Mouse (Mus musculus) embryonic facial prominence, embryonic 15.5 days (tissue): ENCODE measurements around the gene Gnb5. TPM values are rescaled to one million over a fixed set of nuclear protein-coding genes. Genes with fewer than 3 reads are reported as not detected.
"Not testable (repeated sequence)": the region's sequence is repeated elsewhere in the genome, so short reads cannot be mapped to it uniquely, and the experiment has no call there.

Source experiments
- ATAC-seq: fragments of 200-750 bp; cut with Nextera tagmentation; 2 replicates; pipeline ENCODE4 v1.8.0; 2017; ENCODE audit warnings: low read depth, moderate TSS enrichment; ENCODE audit not compliant: insufficient number of reproducible peaks, low FRiP score, low TSS enrichment
- H3K27ac ChIP-seq: fragments of 300-500 bp; sonication (generic); replicated peaks from 2 replicates; pipeline ENCODE4 v1.5.1; 2015; ENCODE audit warnings: mild to moderate bottlenecking, inconsistent platforms
- H3K27me3 ChIP-seq: fragments of 300-500 bp; sonication (generic); 2 replicates; pipeline ENCODE4 v1.6.1; 2015; ENCODE audit warnings: inconsistent platforms
- H3K36me3 ChIP-seq: fragments of 300-500 bp; sonication (generic); 2 replicates; pipeline ENCODE4 v1.6.1; 2015; ENCODE audit warnings: mild to moderate bottlenecking, inconsistent platforms
- H3K4me1 ChIP-seq: fragments of 300-500 bp; sonication (generic); 2 replicates; pipeline ENCODE4 v1.6.1; 2015; ENCODE audit warnings: inconsistent platforms
- H3K4me2 ChIP-seq: fragments of 300-500 bp; sonication (generic); replicated peaks from 2 replicates; pipeline ENCODE4 v1.6.1; 2015; ENCODE audit warnings: mild to moderate bottlenecking, inconsistent platforms
- H3K4me3 ChIP-seq: fragments of 300-500 bp; sonication (generic); replicated peaks from 2 replicates; pipeline ENCODE4 v1.5.1; 2015; ENCODE audit warnings: mild to moderate bottlenecking, inconsistent platforms
- H3K9ac ChIP-seq: fragments of 300-500 bp; sonication (generic); 2 replicates; pipeline ENCODE4 v1.6.1; 2015; ENCODE audit warnings: inconsistent platforms
- H3K9me3 ChIP-seq: fragments of 300-500 bp; sonication (generic); replicated peaks from 2 replicates; pipeline ENCODE4 v1.6.1; 2016; ENCODE audit warnings: inconsistent platforms
- WGBS: fragments of 180-500 bp; shearing (Covaris S2); methylation state at CpG from one replicate; pipeline ENCODE4 v1.1.7; 2015; 5-methylcytosine and 5-hydroxymethylcytosine counted together
- polyA plus RNA-seq: library from polyadenylated mRNA; unstranded; fragments of >200 nt; fragmentation: Nextera tagmentation; extraction: Ambion mirVana; gene quantifications from 2 replicates; pipeline ENCODE4 v1.2.1, GENCODE M21; 2015

The Gnb5 gene
- polyA plus RNA-seq, 1 experiment from 2014 or later: 28.6 TPM

DNA sequence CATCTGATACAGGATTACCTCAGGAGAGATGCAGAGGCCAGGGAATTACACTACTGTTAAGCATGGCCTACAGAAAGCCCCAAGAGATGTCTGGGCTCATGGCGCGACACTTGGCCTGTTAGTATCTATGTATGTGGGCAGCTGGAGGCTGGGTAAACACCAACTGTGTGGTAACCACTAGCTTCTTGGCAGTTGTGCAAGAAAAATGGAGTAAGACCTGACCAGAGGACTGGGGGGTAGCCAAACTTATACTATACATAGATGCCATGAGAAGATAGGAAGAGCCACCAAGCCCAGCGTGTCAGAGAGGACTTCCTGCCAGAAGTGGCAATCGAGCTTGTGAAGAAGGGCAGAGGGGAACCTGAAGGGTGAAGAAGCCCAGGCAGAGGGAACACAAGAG is 56.1 kb downstream of the Gnb5 start:
- no peak overlapping the region for H3K27ac ChIP-seq
- H3K4me3 ChIP-seq: no peak overlapping the region
- H3K4me1 ChIP-seq: no peaks in the 10 kb centered on the region
- no peaks in the 10 kb centered on the region for H3K9me3 ChIP-seq
- H3K4me2 ChIP-seq: no peak overlapping the region
- no peak for ATAC-seq
- no peaks in the 10 kb centered on the region for H3K27me3 ChIP-seq
- 77% methylated on average over 4 of the region's 4 CpGs for WGBS
- H3K9ac ChIP-seq: no peak overlapping the region
- no peaks in the 10 kb centered on the region for H3K36me3 ChIP-seq

DNA sequence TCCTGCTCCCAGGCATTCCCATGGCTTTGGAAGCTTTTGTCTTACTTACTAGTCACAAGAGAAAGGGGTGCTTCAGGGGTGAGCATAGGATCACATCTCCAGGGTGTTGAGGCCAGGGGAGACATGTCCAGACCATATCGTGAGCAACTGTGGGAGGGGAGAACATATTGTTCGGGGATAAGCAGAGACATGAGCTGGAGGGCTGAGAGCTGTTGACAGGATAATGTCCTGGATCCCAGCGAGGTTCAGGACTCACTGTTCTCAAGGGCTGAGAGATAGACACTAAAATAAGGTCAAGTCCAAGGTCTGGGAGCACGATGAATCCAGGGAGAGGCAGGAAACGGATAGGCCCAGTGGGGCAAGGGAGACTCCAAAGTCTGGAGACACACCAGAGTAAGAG is 56.9 kb downstream of the Gnb5 start:
- Histone ChIP-seq H3K9ac (no peak overlapping the region), H3K4me2 (no peak overlapping the region), H3K27me3 (no peaks in the 10 kb centered on the region), H3K27ac (no peak overlapping the region), H3K9me3 (no peaks in the 10 kb centered on the region), H3K36me3 (no peaks in the 10 kb centered on the region), H3K4me1 (no peaks in the 10 kb centered on the region), H3K4me3 (no peak overlapping the region)
- no peak for ATAC-seq
- WGBS: 65% methylated on average over 5 of the region's 5 CpGs

DNA sequence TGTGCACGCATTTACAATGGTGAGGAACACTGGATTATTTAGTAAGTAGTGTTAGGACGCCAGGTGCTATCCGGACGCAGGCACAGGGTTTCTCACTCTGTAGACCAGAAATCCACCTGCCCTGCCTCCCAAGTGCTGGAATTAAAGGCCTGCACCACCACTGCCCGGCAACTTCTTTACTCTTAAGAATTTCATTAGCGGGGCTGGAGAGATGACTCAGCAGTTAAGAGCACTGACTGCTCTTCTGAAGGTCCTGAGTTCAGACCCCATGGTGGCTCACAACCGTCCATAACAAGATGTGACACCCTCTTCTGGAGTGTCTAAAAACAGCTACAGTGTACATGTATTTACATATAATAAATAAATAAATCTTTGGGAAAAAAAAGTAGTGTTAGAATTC is 57.6 kb downstream of the Gnb5 start:
- not testable (repeated sequence) for ATAC-seq, H3K4me2 ChIP-seq, H3K9me3 ChIP-seq, H3K36me3 ChIP-seq, H3K4me3 ChIP-seq, H3K27me3 ChIP-seq, H3K27ac ChIP-seq, H3K4me1 ChIP-seq, H3K9ac ChIP-seq
- WGBS: 67% methylated on average over 7 of the region's 7 CpGs

DNA sequence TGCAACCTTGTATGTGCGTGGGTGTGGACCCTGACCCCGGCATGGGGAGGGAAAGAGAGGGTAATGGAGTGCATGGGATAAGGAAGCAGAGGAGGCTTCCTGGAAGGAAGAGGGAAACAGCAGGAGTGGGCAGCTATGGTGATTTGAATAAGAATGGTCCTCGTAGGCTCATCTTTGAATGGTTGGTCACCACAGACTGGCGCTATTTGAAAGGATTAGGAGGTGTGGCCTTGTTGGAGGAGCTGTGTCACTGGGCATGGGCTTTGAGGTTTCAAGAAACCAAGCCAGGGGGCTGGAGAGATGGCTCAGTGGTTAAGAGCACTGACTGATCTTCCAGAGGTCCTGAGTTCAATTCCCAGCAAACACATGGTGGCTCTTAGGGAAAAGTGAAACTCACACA is 59.1 kb downstream of the Gnb5 start:
- no peaks in the 10 kb centered on the region for H3K27me3 ChIP-seq
- no peak overlapping the region for H3K4me3 ChIP-seq
- WGBS: 83% methylated on average over 4 of the region's 4 CpGs
- H3K4me2 ChIP-seq: no peak overlapping the region
- H3K36me3 ChIP-seq: no peaks in the 10 kb centered on the region
- H3K27ac ChIP-seq: no peak overlapping the region
- no peak for ATAC-seq
- H3K9ac ChIP-seq: no peak overlapping the region
- no peaks in the 10 kb centered on the region for H3K9me3 ChIP-seq
- H3K4me1 ChIP-seq: no peaks in the 10 kb centered on the region

DNA sequence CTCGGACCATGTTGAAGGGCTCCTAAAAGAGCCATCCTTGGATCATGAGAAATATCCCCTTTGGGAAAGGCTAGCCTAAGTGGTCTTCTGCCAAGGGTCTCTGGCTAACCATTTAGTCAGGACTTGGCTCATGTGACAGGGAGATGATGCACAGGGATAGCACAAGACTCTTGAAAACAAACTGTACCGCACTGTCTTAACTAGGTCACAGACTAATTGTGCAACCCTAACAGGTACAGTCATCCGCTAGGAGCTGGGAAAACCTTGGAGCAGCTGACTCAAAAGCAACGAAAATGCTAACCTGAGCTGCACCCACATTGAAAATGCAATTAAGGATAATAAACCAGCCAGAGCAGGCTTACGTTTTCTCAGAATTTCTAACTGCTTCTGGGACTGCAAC is 60.1 kb downstream of the Gnb5 start:
- H3K9ac ChIP-seq: no peak overlapping the region
- H3K4me3 ChIP-seq: no peak overlapping the region
- H3K36me3 ChIP-seq: no peaks in the 10 kb centered on the region
- no peaks in the 10 kb centered on the region for H3K9me3 ChIP-seq
- 59% methylated on average over 5 of the region's 5 CpGs for WGBS
- H3K4me1 ChIP-seq: no peaks in the 10 kb centered on the region
- ATAC-seq: no peak
- no peak overlapping the region for H3K4me2 ChIP-seq
- no peaks in the 10 kb centered on the region for H3K27me3 ChIP-seq
- no peak overlapping the region for H3K27ac ChIP-seq

DNA sequence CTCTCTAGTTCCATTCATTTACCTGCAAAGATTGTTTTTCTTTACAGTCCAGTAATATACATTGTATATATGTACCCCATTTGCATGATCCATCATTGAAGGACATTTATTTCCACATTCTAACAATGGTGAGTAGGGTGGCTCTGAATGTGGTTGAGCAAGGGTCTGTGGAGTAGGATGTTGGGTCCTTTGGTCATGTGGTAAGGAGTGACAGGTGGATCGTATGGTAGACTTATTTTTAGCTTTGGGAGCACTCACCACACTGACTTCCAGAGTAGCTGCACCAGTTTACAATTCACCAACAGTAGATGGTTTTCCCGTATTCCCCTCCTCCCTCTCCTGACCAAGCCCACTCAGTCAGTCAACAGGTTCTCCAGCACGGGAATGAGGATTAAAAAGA is 62.7 kb downstream of the Gnb5 start:
- Histone ChIP-seq H3K4me1 (no peaks in the 10 kb centered on the region), H3K27ac (no peak overlapping the region), H3K4me2 (no peak overlapping the region), H3K9me3 (no peaks in the 10 kb centered on the region), H3K27me3 (no peaks in the 10 kb centered on the region), H3K36me3 (no peaks in the 10 kb centered on the region), H3K4me3 (no peak overlapping the region), H3K9ac (no peak overlapping the region)
- 73% methylated on average over 3 of the region's 3 CpGs for WGBS
- ATAC-seq: no peak

DNA sequence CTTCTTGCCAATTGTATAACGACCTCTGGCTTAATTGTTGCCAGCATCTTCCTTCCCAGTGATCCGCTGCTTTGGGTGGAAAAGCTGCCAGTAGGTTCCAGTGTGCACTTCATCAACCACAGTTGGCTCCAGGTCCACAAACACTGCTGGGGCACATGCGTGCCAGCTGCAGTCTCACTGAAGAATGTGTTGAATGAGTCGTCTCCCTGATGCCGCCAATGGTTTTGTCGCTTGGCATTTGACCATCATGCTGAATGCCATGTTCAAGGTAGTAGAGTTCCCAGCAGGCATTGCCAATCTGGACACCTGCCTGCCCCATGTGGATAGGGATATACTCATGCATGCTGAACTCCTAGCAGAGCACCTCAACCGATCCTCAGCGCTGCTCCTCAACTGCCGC is 69.5 kb downstream of the Gnb5 start:
- no peak for ATAC-seq
- H3K27ac ChIP-seq: no peak overlapping the region
- H3K9me3 ChIP-seq: no peaks in the 10 kb centered on the region
- H3K4me1 ChIP-seq: no peaks in the 10 kb centered on the region
- no peaks in the 10 kb centered on the region for H3K27me3 ChIP-seq
- WGBS: 90% methylated on average over 9 of the region's 9 CpGs
- no peaks in the 10 kb centered on the region for H3K36me3 ChIP-seq
- H3K4me3 ChIP-seq: no peak overlapping the region
- no peak overlapping the region for H3K9ac ChIP-seq
- H3K4me2 ChIP-seq: no peak overlapping the region

DNA sequence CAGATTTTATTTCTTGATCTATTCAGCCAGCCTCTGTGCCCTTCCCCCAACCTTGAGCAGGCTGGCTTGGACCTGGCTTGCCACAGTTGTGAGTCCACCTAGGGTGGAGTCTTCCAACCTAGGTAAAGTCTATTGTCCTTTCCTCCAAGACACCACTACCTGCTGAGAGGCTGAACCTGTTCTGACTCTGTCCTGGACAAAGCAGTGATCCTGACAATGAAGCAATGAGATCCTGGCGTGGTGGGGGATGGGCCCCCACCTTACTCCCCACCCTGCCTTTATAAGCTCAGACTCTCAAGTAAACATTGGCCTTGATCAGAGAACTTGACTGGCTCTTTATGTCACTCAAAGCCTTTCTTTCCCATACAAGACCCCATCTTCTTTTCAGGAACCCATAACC is 70.3 kb downstream of the Gnb5 start:
- 80% methylated on average over 1 of the region's 1 CpGs for WGBS
- Histone ChIP-seq H3K27ac (no peak overlapping the region), H3K27me3 (no peaks in the 10 kb centered on the region), H3K4me2 (no peak overlapping the region), H3K9ac (no peak overlapping the region), H3K9me3 (no peaks in the 10 kb centered on the region), H3K4me3 (no peak overlapping the region), H3K36me3 (no peaks in the 10 kb centered on the region), H3K4me1 (no peaks in the 10 kb centered on the region)
- ATAC-seq: no peak

DNA sequence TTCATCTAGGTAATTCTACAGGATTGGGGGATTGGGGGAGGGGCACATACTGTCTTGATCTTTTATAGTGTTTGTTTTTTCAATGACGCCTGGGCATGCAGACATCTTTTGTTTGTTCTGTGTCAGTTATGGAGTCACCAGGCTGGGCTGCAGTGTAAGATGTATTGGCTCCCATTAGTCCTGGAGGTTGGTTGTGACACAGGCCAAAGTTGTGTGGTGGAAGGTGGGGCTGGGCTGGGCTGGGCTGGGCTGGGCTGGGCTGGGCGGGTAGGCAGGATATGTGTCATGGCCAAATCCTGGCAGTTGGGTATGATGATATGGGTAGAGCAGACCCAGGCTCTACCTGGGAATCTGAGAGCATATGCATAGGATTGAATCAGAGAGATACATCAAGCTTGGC is 72.7 kb downstream of the Gnb5 start:
- no peaks in the 10 kb centered on the region for H3K36me3 ChIP-seq
- no peaks in the 10 kb centered on the region for H3K27me3 ChIP-seq
- 88% methylated on average over 2 of the region's 2 CpGs for WGBS
- H3K9me3 ChIP-seq: no peaks in the 10 kb centered on the region
- H3K4me2 ChIP-seq: no peak overlapping the region
- ATAC-seq: no peak
- H3K4me1 ChIP-seq: no peaks in the 10 kb centered on the region
- H3K27ac ChIP-seq: no peak overlapping the region
- H3K4me3 ChIP-seq: no peak overlapping the region
- H3K9ac ChIP-seq: no peak overlapping the region

DNA sequence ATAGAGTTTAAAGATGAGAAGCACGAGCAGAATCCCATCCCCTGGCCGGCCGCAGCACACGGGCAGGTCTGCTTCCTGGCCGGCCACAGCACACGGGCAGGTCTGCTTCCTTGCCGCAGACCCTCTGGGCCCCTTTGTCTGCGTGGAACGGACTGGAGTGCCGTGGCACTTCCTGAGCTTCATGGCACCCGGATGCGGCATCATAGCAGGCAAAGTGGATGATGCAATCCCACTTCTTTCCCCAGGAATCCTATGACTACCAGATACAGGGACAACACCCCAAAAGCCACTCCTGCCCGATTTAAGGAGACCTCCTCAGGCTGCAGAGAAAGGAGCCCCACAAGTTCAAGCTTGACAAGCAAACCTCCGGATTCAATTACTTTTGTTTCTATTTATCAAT is 76.7 kb downstream of the Gnb5 start:
- H3K27me3 ChIP-seq: no peaks in the 10 kb centered on the region
- no peaks in the 10 kb centered on the region for H3K4me1 ChIP-seq
- 0 out of 2 replicates have a peak, but pooled peaks cover 13% of the 10 kb centered on the region for H3K36me3 ChIP-seq
- 80% methylated on average over 14 of the region's 14 CpGs for WGBS
- no peak overlapping the region for H3K4me3 ChIP-seq
- no peak for ATAC-seq
- H3K9me3 ChIP-seq: no peaks in the 10 kb centered on the region
- H3K27ac ChIP-seq: no peak overlapping the region
- H3K9ac ChIP-seq: no peak overlapping the region
- no peak overlapping the region for H3K4me2 ChIP-seq

DNA sequence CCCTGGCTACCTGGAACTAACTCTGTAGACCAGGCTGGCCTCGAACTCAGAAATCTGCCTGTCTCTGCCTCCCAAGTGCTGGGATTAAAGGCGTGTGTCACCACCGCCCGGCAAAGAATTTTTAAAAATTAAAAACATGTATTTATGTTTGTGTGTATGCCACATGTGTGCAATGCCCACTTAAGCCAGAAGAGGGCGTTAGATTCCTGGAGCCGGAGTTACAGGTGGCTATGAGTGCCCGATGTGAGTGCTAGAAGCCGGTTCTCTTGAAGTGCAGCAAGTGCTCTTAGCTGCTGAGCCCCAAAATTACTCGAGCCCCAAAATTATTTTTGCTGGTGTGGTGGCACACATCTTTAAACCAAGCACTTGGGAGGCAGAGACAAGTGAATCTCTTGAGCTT is 77.7 kb downstream of the Gnb5 start:
- no peak overlapping the region for H3K4me3 ChIP-seq
- H3K4me2 ChIP-seq: no peak overlapping the region
- no peak overlapping the region for H3K9ac ChIP-seq
- H3K36me3 ChIP-seq: peaks cover 19% of the 10 kb centered on the region
- H3K9me3 ChIP-seq: no peaks in the 10 kb centered on the region
- H3K4me1 ChIP-seq: no peaks in the 10 kb centered on the region
- WGBS: 85% methylated on average over 9 of the region's 9 CpGs
- ATAC-seq: no peak
- no peaks in the 10 kb centered on the region for H3K27me3 ChIP-seq
- H3K27ac ChIP-seq: no peak overlapping the region

DNA sequence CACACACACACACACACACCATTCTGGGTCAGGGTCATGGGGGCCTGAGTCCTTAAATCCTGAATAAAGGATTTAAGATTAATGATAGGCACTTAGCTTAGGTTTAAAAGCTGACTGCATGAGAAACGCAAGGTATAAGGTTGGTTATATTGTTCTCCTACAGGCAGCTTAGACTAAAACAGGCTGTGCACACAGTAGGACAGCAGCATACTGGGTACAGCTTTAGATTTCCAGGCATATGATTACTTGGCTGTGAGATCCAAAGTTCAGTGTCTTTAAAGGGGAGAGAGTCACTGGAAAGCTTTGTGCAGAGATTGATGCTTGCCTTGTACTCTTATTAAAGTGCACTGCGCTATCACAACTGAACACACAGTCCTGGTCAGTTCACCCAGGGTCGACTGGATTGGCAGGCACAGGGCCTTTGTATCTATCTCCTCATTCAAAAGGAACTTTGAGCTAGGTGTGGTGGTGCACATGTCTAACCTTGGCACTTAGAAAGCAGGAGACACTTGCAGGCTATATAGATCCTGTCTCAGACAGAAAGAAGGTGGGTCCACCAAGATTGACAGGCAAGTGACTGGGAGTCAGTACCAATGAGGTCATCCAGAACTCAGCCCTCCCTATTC is 78.4 kb downstream of the Gnb5 start:
- 82% methylated on average over 3 of the region's 3 CpGs for WGBS
- ATAC-seq: no peak

More for the DNA sequence above, 78.4 kb downstream of the Gnb5 start:
- H3K36me3 ChIP-seq: peaks cover 26% of the 10 kb centered on the region
- H3K4me2 ChIP-seq: no peak overlapping the region
- no peaks in the 10 kb centered on the region for H3K4me1 ChIP-seq
- no peak overlapping the region for H3K27ac ChIP-seq
- no peaks in the 10 kb centered on the region for H3K27me3 ChIP-seq
- no peak overlapping the region for H3K9ac ChIP-seq
- H3K4me3 ChIP-seq: no peak overlapping the region
- no peaks in the 10 kb centered on the region for H3K9me3 ChIP-seq
